Mouse (Mus musculus) brain, adult 2 months (tissue): Measurements from ENCODE around the gene Best1.

Source experiments
- DNase-seq: peaks from one replicate; pipeline ENCODE4 v3.0.0; 2011; ENCODE audit warnings: low read depth, low spot score

Gene Best1

DNA sequence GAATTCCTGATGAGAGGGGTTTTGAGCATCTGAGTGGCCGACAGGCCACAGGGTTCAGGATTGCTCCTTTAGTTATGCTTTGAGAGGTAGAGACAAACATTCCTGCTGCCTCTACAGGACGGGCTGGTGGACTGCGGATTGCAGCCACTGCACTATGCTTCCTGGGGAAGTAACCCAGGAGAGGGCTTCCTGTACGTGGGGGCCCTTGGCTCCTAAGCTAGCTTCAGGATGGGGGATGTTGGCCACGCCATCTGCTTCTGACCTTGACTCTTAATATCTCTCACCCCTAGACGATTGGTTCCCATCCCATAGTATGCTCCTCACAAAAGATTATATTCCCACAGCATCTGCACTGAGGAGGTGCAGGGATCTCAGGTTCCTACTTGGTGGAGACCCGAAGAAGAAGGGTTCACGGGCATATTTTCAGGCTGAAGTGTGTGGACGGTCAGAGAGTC, 21.9 kb upstream of the Best1 start:
- no peak for DNase-seq

DNA sequence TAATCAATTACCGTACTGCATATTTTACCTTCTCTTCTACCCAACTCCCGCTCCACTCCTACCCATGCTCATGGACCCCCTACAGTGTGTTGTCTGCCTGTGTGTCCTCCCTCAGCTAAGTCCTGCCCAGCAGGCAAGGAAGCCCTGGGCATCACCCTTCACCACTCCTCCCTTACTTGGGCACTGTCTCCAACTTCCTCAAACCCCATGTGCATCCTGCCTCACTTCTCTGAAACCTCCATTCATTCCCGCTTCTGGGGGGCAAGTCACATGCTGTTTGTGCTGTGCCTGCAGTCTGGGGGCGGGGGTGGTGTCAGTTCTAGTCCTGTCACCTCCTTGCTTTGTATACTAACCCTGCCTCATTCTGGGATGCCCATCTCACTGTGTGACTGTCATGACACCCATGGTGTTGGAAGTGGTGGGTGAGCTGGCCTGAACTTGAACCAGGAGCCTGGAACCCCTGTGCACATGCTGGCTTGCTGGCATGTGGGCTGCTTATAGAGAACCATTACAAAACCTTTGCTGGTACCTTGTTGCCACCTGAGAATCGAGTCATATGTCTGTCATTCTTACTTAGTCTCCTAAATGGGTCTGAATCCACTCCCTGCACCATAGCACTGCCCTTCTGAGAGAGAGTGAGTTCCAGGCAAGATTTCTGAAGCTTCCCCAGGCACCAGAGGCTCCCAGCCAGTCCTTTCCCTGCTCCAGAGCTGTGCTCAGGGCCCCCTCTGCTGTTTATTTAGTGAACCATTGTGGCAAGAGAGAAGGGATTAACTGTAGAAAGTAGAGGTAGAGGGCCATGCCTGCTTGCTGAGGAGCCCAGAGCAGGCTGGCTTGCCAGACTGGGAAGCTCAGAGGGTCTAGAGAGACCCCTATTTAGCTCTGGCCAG, 21.2 kb upstream of the Best1 start:
- DNase-seq, result peak; percentile 58

DNA sequence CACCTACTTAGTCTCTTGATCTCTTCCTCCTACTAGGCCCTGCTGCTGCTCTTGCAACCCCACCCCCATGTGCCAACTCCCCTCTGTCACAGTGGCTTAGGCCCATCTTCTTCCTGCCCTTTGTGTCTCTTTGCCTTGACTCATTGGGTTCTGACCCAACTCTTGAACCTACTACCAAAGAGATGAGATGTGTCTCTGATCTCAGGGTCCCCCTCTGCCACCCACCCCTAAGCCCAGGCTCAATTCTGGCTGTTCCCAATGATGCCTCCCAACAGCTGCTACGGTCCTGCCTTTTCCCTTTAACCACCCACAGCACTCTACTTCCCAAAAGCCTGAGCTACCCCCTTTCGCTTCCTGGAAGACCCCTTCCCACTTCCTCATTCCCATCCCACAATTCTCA, 20.5 kb upstream of the Best1 start:
- no peak for DNase-seq

DNA sequence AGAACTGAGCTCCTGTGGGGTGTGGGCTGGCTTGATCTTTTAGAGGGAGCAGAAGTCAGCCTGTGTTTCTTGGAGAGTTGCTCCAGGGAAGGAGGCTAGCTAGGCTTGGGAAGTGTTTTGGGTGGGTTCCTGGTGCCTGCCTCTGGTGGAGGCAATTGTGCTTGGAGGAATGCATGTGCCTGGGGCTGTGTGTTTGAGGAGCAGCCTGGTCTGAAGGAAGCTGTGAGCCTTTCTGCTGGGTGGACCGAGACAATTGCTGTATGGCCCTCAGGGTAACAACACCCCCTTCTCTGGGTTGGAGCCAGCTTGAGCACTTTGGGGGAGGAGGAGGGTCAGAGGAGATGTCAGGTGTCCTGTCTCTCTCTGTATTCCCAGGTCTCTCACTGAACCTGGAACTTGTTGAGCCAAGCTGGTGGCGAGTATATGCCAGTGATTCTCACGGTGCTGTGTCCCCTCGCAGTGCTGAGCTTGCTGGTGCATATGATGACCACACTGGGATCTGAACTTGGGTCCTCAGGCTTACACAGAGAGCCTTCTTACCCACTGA, 17.9 kb upstream of the Best1 start:
- no peak for DNase-seq

DNA sequence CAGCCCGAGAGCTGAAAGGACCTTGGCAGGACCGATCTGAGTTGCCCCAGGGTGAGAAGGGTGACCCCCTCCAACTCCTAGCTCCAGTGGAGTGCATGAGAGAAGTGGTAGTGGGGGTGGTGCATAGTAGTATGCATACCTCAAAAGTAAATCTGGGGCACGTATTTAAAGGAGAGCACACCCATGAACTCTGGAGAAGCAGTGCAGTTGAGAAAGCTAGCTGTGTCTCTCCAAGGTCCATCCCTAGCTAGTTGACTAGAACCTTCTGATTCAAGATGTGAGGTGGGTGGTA, 17.0 kb upstream of the Best1 start:
- no peak for DNase-seq

DNA sequence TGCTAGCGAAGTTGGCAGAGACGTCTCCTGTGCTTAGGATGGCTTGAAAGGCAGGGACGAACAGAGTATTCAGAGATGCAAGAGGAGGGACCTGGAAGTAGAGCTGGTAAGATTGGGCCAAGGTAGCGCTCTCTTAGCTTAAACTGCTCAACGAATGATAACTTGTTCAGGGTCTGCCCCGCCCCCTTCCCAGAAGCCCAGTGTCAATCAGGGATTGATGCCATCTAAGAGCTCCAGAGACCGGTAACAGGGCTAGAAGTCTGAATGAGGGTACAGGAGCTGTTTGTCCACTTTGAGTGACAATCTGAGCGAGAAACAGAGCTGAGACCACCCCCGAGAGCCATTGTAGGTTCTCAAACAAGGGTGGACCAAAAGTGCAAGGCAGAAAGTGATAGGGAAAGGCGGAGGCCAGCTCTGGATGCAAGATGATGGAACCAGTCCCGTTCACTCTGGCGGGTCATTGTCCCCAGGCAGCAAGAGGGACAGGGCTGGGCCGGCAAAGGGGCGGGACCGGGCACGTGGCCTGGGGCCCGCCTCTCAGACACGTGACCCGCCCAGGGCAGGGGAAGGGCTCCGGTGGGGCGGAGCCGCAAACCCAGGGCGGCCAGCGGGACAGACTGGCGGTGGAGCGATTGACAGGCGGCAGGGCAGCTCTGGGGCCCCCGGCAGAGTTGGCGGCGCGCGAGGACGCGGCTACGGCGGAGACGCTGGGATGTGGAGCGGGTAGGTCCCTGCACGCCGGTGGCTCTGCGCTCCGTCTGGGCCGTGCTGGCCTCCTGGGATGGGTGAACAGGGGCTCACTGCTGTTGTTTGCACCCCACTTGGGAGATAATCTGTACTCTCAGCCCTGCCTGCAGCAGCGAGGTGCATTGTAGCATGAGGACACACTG, 16.4 kb upstream of the Best1 start:
- peak; percentile 82 for DNase-seq

DNA sequence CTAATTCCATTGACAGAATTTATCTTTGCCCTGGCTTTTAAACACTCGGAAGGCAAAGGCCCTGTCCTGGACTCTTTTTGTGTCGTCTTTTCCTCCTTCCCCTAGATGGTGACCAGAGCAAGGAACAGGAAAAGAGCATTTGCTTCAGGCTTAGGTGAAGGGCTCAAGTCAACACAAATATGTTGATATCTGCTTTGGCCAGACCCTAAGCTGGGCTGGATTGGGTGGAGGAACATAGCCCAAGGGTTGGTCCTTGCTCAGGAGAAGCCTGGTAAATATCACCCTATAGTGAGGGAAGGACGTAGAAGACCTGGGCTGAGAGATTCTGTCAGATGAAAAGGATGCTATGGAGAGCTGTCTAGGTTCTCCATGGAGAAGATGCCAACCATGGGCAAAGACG, 14.7 kb upstream of the Best1 start:
- no peak for DNase-seq

DNA sequence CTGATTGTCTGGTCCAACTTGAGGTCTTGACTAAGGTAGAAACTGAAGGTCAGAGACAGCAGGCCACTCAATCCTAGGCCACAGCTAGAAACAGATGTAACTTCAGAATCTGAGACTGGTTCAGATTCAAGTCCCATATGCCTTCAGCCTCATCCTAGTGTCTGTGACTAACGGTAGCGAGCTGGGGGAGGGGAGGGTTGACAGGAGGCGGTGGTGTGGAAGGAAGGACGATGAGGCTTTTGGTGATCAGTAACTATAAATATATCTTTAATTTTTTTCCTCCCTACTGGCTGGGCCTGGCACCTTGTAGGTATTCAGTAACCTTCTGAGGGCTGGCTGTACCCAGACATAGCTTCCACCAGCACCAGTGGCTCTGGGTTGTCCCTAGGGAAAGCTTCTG, 14.0 kb upstream of the Best1 start:
- DNase-seq, result no peak

DNA sequence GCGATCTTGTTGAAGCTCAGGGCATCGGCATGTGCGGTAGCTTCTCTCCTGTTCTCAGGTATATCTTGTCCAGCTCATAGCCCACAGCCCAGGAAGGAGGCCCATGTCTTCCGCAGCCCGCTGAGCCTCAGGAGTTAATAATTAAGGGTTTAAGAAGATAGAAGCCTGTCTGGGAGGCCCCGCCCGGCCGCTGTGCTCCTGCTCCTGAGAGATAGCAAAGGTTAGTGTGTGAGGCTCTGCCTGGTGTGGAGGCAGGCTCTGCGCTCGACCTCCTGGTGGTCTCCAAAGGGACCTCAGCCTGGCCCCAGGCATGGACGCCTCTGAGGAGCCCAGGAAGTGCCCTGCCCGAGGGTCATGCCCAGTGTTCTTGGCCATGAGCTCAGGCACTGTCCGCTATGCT, 13.4 kb upstream of the Best1 start:
- DNase-seq, result no peak

DNA sequence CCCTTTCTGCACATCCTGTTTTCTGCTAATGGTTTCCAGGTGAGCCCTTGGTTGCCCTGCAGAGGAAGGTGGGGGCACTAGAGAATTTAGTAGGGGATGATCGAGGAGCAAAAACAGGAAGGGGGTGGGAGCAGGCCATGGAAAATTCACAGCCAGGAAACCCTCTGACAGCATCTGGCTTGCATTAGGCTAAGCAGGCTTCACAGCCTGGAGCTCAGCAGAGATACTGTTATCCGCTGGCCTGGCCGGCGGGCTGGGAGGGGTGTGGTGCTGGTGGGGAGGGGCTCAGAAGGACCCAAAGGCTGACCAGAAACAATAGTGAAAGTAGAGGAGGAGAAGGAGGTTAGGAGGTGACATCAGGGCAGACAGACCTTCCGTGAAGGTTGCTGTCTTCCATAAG, 12.5 kb upstream of the Best1 start:
- DNase-seq, result no peak

DNA sequence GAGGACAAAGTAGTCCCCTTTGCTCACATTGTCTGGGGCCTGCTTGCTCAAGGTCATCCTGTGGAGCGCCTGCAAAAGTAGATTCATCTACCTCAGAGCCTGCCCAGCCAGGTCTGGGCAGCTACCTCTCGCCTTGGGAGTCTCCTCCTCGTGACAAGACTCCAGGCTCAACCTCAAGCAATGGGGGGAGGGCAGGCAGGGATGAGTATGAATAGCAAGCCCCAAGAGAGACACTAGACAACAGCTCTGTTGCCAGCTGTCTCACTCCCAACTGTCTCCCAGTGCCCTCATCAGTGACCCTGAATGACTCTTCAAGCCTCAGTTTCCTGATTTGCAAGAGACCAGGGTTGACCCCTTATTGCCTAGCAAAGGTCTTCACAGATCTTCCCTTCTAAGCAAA, 11.9 kb upstream of the Best1 start:
- DNase-seq, result no peak

DNA sequence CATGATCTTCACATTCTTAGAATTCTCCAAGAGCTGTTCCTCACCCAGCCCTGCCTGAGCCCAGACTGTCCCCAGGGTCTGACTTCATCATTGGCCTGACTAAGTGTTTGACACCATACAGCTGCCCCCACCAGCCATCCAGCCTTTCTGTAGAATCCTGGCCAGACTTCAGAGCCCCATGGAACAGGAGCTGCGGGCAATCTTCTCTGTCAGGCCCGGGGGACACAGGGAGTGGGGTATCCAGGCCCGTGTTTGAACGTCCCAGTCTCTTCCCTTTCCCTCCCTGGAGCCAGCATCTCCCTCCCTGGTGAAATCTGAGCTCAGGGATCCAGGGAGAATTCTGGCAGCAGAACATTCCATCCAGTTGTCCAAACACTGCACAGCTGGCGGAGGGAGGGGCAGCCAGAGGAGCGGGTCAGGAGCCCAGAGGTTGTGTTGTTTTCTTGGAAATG, 11.4 kb upstream of the Best1 start:
- no peak for DNase-seq

DNA sequence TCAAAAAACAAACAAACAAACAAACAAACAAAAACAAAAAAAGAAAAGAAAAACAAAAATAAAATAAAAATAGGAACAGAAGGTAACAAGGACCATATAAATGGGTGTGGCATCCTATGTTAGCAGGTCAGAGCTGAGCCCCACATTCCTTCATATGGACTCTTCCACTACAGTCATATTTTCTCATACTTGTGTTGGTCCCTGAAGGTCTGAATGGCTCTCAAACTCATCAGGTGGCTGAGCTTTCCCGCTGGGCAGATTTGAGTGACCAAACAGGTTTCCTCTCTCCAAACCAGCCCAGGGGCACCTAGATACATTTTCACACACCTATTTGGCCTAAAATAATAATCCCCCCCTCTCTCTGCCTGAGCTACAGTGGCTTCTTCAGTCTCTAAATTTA, 10.0 kb upstream of the Best1 start:
- no peak for DNase-seq

DNA sequence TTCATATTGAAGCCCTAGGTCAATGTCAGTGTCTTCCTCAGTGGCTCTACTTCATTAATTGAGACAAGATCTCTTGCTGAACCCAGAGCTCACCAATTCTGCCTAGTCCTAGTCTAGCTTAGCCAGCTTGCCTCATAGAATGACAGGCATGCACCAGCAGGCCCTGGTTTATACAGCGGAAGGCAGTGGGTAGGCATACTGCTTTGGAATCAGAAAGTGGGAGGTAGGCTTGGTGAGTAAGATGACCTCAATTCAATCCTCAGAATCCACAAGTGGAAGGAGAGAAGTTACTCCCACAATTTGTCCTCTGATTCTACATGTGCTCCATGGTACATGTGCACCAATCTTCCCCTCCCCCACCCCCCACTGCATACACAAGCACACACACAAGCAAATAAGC, 2.3 kb upstream of the Best1 start:
- peak; percentile 59 for DNase-seq

DNA sequence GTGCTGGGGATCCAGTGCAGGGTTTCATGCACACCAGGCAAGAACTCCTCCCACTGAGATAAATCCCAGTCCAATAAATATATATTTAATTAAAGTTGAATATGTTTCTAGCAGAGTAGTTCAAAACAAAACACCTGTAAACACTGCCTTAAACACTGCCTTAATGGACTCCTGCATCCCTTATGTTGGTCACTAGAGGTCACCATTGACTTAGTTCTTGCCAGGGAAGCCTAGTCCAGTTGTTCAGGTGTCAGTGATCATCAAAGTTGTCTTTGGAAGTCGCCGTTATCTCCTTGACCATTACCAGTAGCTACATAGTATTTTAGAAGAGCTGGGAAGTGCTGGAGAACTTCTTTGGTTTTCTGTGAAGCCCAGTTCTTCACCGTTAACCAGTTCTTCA, 1.1 kb downstream of the Best1 start:
- peak; percentile 62 for DNase-seq

DNA sequence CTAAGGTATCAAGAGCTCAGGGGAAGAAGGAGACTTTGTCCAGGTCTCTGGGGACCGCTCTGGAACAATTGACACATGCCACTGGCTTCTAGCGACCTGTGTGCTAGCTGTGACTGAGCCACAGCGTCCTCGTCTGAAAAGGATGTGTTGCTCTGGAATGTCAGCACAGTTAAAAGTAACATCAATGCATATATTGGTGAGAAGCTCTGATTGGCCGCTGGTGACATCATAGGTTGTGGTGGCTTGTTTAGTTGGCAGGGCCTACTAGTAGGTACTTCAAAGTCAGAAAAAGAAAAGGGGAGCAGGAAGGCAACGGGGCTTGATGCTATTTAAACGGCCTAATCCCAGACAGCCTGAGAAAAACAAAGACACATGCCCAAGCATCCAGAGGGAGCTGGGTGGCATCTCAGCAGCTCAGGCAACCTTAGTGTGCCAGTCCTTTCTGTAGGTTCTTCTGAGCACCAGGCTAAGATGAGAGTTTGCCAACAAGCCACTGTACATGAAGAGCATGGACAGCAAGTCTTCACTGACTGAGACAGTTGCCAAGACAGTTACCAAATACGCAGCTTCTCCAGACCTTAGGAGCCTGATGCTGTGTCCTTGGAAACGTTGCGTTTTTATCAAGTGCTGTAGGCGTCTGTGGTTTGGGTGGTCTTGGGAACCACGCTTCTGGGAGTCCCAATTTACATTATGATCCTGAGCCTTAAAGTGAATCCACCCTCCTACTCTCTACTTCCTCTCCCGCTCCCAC, 2.5 kb downstream of the Best1 start:
- DNase-seq, result peak; percentile 45

DNA sequence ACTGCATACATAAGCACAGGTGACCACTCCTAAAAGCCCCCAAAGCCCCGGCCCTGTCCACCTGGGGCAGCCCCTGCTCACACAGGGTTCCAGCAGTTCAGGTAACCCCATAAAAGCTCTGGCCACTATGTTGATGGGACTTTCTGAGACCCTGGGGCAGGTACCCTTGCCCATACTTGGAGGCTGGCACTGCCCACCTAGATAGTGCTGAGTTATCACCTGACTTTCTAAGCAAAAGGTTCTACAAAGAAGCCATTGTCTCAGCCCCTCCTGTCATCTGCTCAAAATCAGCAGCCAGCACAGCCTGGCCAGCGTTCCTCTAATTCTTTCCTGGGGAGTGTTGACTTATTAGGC, 3.4 kb downstream of the Best1 start:
- no peak for DNase-seq

DNA sequence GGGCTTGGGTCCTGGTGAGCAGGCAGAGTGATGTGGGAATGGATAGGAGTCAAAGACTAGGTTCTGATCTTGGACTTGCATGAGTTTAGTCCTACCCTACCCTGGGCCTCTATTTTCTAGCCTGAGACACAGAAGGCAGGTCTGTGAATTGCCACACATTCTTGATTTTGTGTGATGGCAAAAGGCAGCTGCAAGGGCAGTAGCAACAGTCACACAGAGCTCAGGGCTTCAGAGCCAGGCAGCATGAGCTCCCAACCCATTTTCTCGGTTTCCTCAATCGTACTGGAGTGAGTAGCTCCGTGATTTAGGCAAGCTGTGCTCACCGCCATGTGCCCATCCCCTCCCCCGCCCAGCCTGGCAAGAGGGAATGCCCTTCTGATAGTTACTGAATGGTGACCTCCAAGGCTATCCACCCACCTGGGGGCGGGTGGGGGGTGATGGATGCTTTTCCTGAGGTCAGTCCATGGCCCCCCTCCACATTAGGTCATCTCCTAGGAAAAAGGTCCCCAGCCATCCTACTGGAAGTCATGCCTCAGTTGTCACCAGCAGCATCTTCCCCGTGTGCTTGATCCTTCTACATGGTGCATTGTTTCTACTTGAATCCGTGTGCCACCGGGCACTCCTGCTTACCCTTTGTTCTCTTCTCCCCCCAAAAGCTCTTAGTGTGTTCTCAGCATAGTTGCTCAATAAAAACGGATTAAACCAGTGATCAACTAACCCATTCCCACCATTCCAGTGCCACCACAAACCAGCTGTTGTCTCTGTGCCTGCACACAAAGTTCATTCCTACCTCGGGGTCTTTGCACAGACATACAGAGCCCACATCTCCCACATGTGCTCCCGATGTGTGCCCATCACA, 4.0 kb downstream of the Best1 start:
- DNase-seq, result no peak

DNA sequence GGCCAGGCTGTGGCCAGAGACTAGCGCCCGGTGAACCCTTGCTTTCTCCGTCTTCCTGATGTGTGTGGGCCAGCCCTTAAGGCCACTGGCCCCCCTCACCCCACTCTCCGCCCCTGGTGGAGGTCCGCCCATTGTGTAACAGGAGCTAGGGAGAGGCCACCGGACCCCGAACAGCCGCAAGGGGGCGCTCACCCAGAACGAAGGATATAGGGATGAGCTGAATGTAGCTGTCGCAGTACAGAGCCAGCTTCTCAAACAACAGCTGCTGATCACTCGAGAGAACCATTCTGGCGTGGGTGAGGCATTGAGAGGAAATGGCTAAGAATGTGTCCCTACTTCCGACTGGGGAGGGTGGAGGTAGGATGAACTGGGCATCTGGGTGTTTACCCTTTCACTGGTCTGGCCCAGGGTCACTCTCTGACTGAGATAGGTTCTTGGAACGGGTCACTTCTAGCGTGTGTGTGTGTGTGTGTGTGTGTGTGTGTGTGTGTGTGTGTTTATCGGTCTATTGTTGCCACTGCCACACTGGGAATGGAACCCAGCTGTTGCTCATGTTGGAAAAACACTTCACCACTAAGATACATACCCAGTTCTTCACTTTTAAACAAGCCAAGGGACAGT, 8.3 kb downstream of the Best1 start:
- DNase-seq, result peak; percentile 88
